Mouse (Mus musculus) ovary, adult 18-20 months (tissue): ENCODE measurements around the gene Tmppe.
A peak's percentile ranks its signal among the peaks of the same experiment; 100 is the strongest.

Experiments
- DNase-seq: peaks from one replicate; pipeline ENCODE4 v3.0.0; 2022; ENCODE audit warnings: low spot score, mixed read lengths

Tmppe gene

DNA sequence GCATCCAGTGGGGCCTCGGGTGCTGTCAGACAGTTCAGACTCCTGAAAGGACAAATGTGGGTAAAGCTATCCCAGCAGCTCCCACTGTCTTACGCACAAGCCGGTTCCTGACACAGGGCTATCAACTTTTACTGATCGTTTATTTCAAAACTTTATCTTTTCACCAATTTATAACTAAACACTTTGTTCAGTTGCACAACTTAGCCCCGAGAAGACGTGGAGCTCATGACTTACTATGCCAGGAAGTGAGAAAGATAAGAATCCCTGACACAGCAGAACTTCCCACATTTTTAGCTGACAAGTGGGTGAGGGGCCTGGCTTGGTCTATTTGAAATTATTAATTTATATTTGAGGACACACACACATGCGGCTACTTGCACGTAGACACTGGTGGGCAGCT is 6.2 kb upstream of the Tmppe start:
- no peak for DNase-seq

GRCm38 (mm10) chr9:114395258-114395657 is 5.6 kb upstream of the Tmppe start:
- no peak for DNase-seq

DNA sequence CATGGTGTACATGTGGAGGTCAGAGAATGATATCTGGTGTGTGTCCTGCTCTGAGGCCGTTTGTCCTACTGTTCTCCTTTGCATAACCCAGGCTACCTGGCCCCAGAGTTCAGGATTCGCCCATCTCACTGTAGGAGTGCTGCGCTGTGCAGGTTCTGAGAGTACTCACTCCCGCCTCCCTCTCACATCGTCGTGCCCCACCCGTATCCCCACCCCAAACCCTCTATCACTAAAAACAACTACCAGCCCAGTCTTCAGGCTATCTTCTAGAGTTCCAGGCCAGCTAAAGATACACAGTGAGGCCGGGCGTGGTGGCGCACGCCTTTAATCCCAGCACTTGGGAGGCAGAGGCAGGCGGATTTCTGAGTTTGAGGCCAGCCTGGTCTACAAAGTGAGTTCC is 1.2 kb upstream of the Tmppe start:
- no peak for DNase-seq

- DNase-seq, result no peak
Observed at GRCm38 (mm10) chr9:114400588-114400948, 337 bp upstream of the Tmppe start.

DNA sequence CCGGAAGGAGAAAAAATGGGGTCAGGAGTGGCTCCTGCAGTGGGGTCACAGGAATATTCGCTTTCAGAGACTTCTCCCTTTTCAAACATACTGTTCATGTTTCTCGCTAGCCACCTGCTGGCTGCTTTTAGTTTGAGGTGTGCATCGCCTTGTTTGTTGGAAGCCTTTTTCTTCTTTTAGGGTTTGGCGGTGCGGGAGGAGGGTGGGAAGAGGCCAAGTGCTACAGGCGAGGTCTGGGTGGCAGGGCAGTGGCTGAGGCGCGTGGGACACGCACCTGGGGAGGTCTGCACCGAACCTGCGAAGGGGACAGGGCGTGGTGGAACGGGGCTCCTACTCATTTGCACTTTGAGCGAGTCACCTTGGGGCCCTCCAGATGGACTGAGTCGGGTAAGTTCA is 778 bp downstream of the Tmppe start:
- DNase-seq, result no peak

DNA sequence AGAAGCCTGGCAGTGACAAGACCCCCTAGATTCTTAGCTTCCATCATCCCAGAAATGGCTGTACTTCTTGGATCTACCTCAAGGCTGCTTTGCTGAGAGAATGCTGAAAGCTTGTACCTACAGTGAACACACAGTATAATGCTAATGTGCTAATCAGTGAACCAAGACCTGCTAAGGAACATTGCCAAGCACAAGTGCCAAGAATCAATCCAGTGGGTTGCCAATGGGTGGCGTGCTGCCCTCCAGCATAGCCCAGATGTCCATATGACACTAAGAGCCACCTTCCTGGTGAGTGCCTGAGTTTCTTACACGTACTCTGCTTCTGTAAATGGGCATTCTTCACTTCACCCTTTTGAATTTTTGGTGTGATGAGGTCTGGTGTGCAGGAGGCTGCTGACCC is 6.8 kb downstream of the Tmppe start:
- DNase-seq, result no peak

- DNase-seq, result no peak
Observed at GRCm38 (mm10) chr9:114410313-114410862, 9.5 kb downstream of the Tmppe start.

GRCm38 (mm10) chr9:114411295-114411694 is 10.4 kb downstream of the Tmppe start:
- DNase-seq, result no peak

- DNase-seq, result no peak
Observed at GRCm38 (mm10) chr9:114412406-114412805, 11.5 kb downstream of the Tmppe start.

DNA sequence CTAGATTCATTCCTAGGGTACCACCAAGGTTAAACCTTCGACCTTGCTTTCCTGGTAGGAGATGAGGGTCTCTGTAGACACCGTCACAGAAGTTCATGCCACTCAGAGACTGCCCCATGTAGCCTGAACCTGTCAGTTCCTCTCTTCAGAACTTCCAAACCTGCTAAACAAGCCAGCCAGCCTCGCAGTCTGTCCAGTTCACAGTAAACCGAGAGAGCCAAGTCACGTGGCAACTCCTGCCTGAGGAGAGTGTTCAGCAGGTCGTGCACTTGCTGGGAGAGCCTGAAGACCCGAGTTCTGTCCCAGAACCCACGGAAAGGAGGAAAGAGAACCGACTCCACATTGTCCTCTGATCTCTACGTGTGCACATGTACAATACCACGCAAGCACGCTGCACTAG is 13.0 kb downstream of the Tmppe start:
- no peak for DNase-seq

DNA sequence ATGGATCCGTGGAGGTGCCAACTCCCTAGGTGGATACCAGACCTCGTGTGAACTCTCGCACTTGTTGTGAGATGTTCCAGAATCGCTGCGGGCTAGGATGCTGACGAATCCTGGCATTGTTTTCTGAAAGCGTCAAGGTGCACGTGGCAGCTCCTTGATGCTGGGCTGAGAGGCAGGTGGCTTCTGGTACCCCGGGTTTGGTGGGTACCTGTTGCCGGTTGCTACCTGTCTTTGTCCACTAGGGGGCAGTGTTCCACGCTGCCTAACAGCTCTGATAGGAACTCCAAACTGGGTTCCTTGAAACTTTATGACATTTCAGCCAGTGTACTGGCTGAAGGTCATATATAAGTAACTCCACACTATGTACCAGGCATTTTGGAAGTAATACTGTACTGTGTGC is 14.8 kb downstream of the Tmppe start:
- DNase-seq, result no peak

DNA sequence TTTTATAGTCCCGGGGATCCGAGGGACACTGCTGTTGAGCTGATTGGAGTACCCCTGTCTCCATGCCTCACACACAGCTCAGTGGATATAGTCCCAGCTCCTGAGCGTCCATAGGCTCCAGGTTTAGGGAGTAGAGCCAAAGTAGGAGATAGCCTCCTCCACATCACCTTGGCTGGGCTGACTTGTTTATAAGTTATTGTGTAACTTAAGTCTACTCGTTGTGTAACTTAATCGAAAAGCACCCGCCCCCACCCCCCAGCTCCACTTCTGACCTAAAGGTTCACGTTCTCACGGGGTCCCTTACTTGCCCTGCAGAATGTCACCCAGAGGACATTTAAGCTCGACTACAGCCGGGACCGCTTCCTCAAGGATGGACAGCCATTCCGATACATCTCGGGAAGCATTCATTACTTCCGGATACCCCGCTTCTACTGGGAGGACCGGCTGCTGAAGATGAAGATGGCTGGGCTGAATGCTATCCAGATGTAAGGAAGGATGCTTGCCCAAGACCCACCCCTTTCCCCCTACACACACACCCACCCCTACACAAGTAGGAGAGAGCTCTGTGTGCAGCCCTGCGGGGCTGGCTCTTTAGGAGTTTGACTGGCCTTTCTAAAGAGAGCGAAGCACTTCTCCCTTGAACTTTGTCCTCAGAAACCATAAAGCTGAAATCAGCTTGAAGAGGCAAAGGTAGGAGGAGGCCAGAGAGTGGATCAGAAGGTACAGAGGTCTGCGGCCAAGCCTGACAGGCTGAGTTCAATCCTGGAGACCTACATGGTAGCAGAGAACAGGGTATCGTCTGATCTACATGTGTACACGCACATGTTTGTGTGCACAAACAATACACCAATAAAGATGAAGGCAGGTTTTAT is 16.0 kb downstream of the Tmppe start:
- no peak for DNase-seq

DNA sequence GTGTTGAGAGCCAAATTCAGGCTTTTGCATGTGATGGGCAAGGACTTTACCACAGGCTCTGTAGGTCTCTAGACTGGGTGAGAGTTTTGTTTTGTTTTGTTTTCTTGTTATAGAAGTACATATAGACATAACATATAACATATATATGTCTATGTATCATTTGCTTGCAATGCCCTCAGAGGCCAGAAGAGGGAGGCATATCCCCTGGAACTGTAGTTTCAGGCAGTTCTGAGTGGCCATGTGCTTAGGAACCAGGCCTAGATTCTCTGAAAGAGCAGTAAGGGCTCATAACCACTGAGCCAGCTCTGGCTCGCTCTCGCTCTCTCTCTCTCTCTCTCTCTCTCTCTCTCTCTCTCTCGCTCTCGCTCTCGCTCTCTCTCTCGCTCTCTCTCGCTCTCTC is 17.3 kb downstream of the Tmppe start:
- DNase-seq, result no peak

DNA sequence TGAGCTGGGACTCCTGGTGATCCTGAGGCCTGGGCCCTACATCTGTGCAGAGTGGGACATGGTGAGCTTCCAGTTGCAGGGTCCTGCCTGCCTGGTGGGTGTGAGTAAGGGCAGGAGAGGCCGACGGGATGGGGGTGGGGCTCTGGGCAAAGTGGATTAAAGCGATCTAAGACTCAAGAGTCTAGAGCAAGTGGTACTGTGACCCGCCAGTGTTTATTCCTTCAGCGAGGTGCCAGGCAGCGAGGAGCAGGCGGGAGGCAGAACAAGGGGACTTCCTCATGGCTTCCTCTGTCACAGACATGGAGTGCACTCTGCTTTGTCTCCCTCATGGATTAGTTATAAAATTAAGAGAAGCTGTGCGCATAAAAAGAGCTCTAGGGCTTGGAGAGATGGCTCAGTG is 19.5 kb downstream of the Tmppe start:
- no peak for DNase-seq

DNA sequence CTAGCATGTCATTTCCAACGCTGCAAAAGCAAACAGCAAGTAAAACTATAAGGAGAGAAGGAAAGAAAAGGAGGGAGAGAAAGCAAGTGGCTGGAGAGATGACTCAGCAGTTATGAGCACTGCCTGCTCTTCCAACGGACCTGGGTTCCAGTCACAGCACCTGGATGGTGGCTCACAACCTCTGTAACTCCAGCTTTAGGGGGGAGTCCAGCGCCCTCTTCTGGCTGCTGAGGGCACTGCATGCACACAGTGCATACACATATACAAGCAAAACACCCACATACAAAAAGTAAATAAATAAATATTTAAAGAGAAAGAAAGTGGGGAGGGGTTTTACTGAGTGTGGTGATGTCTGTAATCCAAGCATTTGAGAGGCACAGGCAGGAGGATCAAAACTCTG is 20.1 kb downstream of the Tmppe start:
- no peak for DNase-seq

DNA sequence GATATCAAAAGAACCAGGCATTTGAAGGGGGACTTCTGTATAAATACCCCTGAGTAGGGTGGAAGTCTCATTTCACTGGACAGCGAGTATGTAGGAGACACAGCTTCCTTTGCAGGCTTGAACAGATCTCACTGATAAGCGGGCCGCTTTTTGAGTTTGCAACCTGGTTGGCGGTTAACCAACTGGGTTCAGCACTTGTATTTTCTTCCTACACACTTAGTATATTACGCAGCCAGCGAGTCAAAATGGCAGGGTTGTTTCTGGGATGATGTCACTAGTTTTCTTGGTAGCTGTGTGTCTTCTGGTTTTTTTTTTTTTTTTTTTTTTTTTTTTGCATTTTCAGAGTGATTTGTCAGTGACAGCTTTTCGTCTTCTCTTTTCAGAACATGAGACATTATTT is 20.9 kb downstream of the Tmppe start:
- DNase-seq, result no peak

- DNase-seq, result no peak
Observed at GRCm38 (mm10) chr9:114425576-114425975, 24.7 kb downstream of the Tmppe start.

DNA sequence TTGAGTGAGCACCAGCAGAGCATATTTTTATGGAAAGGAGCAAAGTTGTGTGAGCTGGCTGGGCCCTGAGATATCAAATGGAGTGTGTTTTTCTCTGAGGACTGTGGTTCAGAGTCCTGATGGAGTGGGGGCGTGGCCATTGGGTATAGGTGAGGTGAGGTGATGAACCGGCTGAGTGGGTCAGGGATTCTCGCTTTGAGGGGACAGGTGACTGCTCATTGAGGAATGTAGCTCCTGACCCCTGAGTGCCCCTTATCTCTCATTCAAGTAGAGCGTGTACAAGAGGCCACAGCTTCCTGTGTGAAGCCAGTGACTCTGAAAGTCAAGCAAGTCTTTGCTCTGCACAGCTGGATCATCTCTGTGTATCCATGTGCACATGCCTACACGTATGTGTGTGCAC is 25.3 kb downstream of the Tmppe start:
- no peak for DNase-seq

- DNase-seq, result no peak
Observed at GRCm38 (mm10) chr9:114427425-114427824, 26.5 kb downstream of the Tmppe start.

GRCm38 (mm10) chr9:114428103-114428834 is 27.4 kb downstream of the Tmppe start:
- DNase-seq, result peak; percentile 6

GRCm38 (mm10) chr9:114435668-114436067 is 34.8 kb downstream of the Tmppe start:
- no peak for DNase-seq

GRCm38 (mm10) chr9:114440548-114440947 is 39.6 kb downstream of the Tmppe start:
- DNase-seq, result no peak

DNA sequence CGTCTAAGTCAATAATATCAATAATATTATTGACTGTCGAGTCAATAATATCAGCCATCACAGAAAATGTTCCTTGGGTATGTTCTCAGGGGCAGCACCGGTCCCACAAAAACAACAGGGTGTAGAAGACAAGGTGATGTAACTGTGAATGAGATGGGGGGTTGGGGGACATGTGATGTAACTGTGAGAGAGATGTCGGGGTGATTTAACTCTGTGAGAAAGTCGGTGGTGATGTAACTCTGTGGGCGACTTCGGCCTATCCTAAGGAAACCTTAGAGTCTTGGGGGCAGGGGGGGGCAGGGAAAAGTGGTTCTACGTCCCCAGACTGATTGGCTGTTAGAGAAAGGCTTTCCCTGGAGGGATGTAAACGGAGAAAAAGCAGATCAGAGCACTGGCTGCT is 41.3 kb downstream of the Tmppe start:
- DNase-seq, result no peak
